Mouse (Mus musculus) left cerebral cortex, adult 2 months (tissue): ENCODE results near the gene Klhl42. TPM values are rescaled to one million over a fixed set of nuclear protein-coding genes. Genes with fewer than 3 reads are reported as not detected.

Experiments
- DNase-seq, 2 experiments: peaks; one replicate each; pipeline ENCODE4 v3.0.0; 2021 to 2022; ENCODE audit warnings: low spot score in 2 of 2, mixed read lengths in 1 of 2; ENCODE audit errors: extremely low spot score in 1 of 2
- H3K27ac ChIP-seq: fragments of 200-600 bp; 2 replicates; pipeline ENCODE4 v1.8.1; 2022
- H3K4me3 ChIP-seq: fragments of 200-600 bp; 2 replicates; pipeline ENCODE4 v1.8.1; 2022
- CTCF ChIP-seq: fragments of 200-600 bp; IDR thresholded peaks from 2 replicates; pipeline ENCODE4 v1.8.1; 2022; ENCODE audit warnings: antibody characterized with exemption, mild to moderate bottlenecking, moderate library complexity
- intact Hi-C: fragments of 180-260 bp; cut with DNase I; formaldehyde crosslinking; loops from one replicate; pipeline ENCODE4 v1.15.1; 2025
- total RNA-seq, 2 experiments: library from RNA; stranded (reverse); gene quantifications; 2 replicates each; pipeline ENCODE4 v1.2.3; 2021

Klhl42 gene
- total RNA-seq, 2 experiments from 2014 or later, result 24.5 to 24.8 TPM

GRCm38 (mm10) chr6:147117764-147118163 is 26.6 kb downstream of the Klhl42 start:
- no peak overlapping the region for H3K27ac ChIP-seq
- TF ChIP-seq CTCF, result no peak
- intact Hi-C loops, result loop anchor here (5.0 kb wide), 1 partner anchor 105 kb away; no protein-coding TSS in a partner anchor
- no peak overlapping the region for H3K4me3 ChIP-seq
- DNase-seq, result no peak

- no peak overlapping the region for H3K27ac ChIP-seq
- no peak for TF ChIP-seq CTCF
- intact Hi-C loops, result loop anchor here (5.0 kb wide), 1 partner anchor 106 kb away; no protein-coding TSS in a partner anchor
- no peak for DNase-seq
- H3K4me3 ChIP-seq, result no peak overlapping the region
Observed at GRCm38 (mm10) chr6:147118190-147118589, 27.0 kb downstream of the Klhl42 start.

- H3K27ac ChIP-seq, result no peak overlapping the region
- TF ChIP-seq CTCF, result no peak
- intact Hi-C loops, result no loop called here
- no peak overlapping the region for H3K4me3 ChIP-seq
- no peak for DNase-seq
Observed at GRCm38 (mm10) chr6:147121320-147121719, 30.1 kb downstream of the Klhl42 start.

- no peak overlapping the region for H3K27ac ChIP-seq
- TF ChIP-seq CTCF, result no peak
- intact Hi-C loops, result no loop called here
- DNase-seq, result no peak
- no peak overlapping the region for H3K4me3 ChIP-seq
Observed at GRCm38 (mm10) chr6:147127239-147127638, 36.1 kb downstream of the Klhl42 start.

GRCm38 (mm10) chr6:147138260-147138659 is 47.1 kb downstream of the Klhl42 start:
- intact Hi-C loops, result no loop called here

GRCm38 (mm10) chr6:147140600-147141154 is 49.5 kb downstream of the Klhl42 start:
- DNase-seq, result no peak
- no peak for TF ChIP-seq CTCF
- no peak overlapping the region for H3K27ac ChIP-seq
- no peak overlapping the region for H3K4me3 ChIP-seq
- intact Hi-C loops, result no loop called here

More at GRCm38 (mm10) chr6:147138260-147138659, 47.1 kb downstream of the Klhl42 start:
- Histone ChIP-seq H3K27ac (no peak overlapping the region), H3K4me3 (no peak overlapping the region)
- no peak for DNase-seq
- TF ChIP-seq CTCF, result no peak

GRCm38 (mm10) chr6:147144664-147145063 is 53.5 kb downstream of the Klhl42 start:
- no peak overlapping the region for H3K27ac ChIP-seq
- intact Hi-C loops, result no loop called here
- H3K4me3 ChIP-seq, result no peak overlapping the region
- no peak for TF ChIP-seq CTCF
- no peak for DNase-seq

- Histone ChIP-seq H3K4me3 (no peak overlapping the region), H3K27ac (no peak overlapping the region)
- intact Hi-C loops, result no loop called here
- TF ChIP-seq CTCF, result no peak; the same call in 1 of the 2 replicates
- peak; percentile 11 for DNase-seq
Observed at GRCm38 (mm10) chr6:147145277-147145676, 54.1 kb downstream of the Klhl42 start.

GRCm38 (mm10) chr6:147145753-147146152 is 54.6 kb downstream of the Klhl42 start:
- DNase-seq, result no peak
- intact Hi-C loops, result no loop called here
- no peak for TF ChIP-seq CTCF
- no peak overlapping the region for H3K4me3 ChIP-seq
- H3K27ac ChIP-seq, result no peak overlapping the region

GRCm38 (mm10) chr6:147151069-147151468 is 59.9 kb downstream of the Klhl42 start:
- intact Hi-C loops, result no loop called here
- TF ChIP-seq CTCF, result no peak
- DNase-seq, result no peak
- Histone ChIP-seq H3K4me3 (no peak overlapping the region), H3K27ac (no peak overlapping the region)

GRCm38 (mm10) chr6:147151839-147152238 is 60.7 kb downstream of the Klhl42 start:
- H3K27ac ChIP-seq, result no peak overlapping the region
- no peak for DNase-seq

GRCm38 (mm10) chr6:147155085-147155484 is 63.9 kb downstream of the Klhl42 start:
- TF ChIP-seq CTCF, result no peak
- no peak for DNase-seq
- intact Hi-C loops, result no loop called here
- H3K27ac ChIP-seq, result no peak overlapping the region
- no peak overlapping the region for H3K4me3 ChIP-seq

More at GRCm38 (mm10) chr6:147151839-147152238, 60.7 kb downstream of the Klhl42 start:
- no peak for TF ChIP-seq CTCF
- intact Hi-C loops, result no loop called here
- no peak overlapping the region for H3K4me3 ChIP-seq
